Mouse (Mus musculus) stomach, embryonic 15.5 days (tissue): ENCODE measurements around the gene Stard10. TPM values are rescaled to one million over a fixed set of nuclear protein-coding genes. Genes with fewer than 3 reads are reported as not detected.
A peak's percentile ranks its signal among the peaks of the same experiment; 100 is the strongest.

Experiments used
- ATAC-seq: fragments of 200-750 bp; cut with Nextera tagmentation; 2 replicates; pipeline ENCODE4 v1.8.0; 2017; ENCODE audit warnings: low read depth, moderate number of reproducible peaks, moderate TSS enrichment; ENCODE audit not compliant: insufficient read depth, low FRiP score
- H3K27ac ChIP-seq: fragments of 300-500 bp; sonication (generic); 2 replicates; pipeline ENCODE4 v1.5.1; 2015; ENCODE audit warnings: mild to moderate bottlenecking, inconsistent platforms
- H3K27me3 ChIP-seq: fragments of 300-500 bp; sonication (generic); replicated peaks from 2 replicates; pipeline ENCODE4 v1.6.1; 2015; ENCODE audit warnings: inconsistent platforms
- H3K36me3 ChIP-seq: fragments of 300-500 bp; sonication (generic); 2 replicates; pipeline ENCODE4 v1.6.1; 2015; ENCODE audit warnings: inconsistent platforms
- H3K4me1 ChIP-seq: fragments of 300-500 bp; sonication (generic); 2 replicates; pipeline ENCODE4 v1.6.1; 2015; ENCODE audit warnings: inconsistent platforms
- H3K4me2 ChIP-seq: fragments of 300-500 bp; sonication (generic); 2 replicates; pipeline ENCODE4 v1.6.1; 2015; ENCODE audit warnings: mild to moderate bottlenecking, inconsistent platforms
- H3K4me3 ChIP-seq: fragments of 300-500 bp; sonication (generic); replicated peaks from 2 replicates; pipeline ENCODE4 v1.5.1; 2015; ENCODE audit warnings: inconsistent platforms
- H3K9ac ChIP-seq: fragments of 300-500 bp; sonication (generic); 2 replicates; pipeline ENCODE4 v1.6.1; 2015; ENCODE audit warnings: inconsistent platforms
- H3K9me3 ChIP-seq: fragments of 300-500 bp; sonication (generic); 2 replicates; pipeline ENCODE4 v1.6.1; 2016; ENCODE audit warnings: inconsistent platforms
- WGBS: fragments of 180-500 bp; shearing (Covaris S2); methylation state at CpG from one replicate; pipeline ENCODE4 v1.1.7; 2015; 5-methylcytosine and 5-hydroxymethylcytosine counted together
- polyA plus RNA-seq: library from polyadenylated mRNA; unstranded; fragments of >200 nt; fragmentation: Nextera tagmentation; extraction: Ambion mirVana; gene quantifications from 2 replicates; pipeline ENCODE4 v1.2.1, GENCODE M21; 2015

Gene Stard10
- polyA plus RNA-seq, 1 experiment from 2014 or later = 112 TPM

DNA sequence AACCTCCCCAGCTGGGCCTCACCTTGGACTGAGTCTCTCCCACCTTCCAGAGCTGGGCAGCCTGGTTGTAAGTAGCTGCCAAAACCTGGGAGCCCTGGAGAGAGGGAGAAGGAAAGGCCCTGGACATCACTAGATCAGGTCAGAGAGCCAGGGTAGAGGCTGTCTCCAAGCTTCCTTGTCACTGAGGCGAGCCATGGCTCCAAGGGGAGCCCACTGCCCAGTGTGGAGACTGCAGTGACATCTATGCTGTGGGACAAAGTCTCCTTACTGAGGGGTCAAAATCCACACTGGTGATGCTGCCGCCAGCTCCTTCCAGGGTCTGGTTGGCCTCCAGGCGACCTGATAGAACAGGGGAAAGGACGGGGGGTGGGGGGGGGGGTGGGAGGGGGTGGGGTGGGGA lies 24.8 kb upstream of the Stard10 start:
- Histone ChIP-seq H3K4me3 (no peak overlapping the region), H3K36me3 (no peaks in the 10 kb centered on the region)
- ATAC-seq = no peak

DNA sequence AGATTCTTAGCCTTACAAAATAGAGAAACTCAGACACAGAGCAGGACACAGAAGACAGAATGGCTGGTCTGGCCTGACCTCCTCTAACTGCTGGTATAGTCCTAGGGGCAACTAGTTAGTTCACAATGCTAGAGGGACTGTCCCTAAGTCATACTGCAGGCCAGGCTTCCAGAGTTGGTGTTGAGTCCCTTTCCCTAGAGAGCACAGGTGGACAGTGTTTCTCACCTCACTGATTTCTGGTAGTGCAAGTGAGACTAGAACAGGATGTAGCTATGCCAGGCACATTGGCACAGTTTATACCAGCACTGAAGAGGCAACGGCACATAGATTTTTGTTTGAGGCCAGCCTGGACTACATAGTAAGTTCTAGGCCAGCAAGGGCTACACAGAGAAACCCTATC lies 24.2 kb upstream of the Stard10 start:
- WGBS = 90% methylated on average over 1 of the region's 1 CpGs
- H3K4me1 ChIP-seq = peaks cover 9% of the 10 kb centered on the region; the same call in 1 of the 2 replicates

More for the DNA sequence above, 24.8 kb upstream of the Stard10 start:
- 68% methylated on average over 4 of the region's 4 CpGs for WGBS
- Histone ChIP-seq H3K27me3 (no peaks in the 10 kb centered on the region), H3K9ac (no peak overlapping the region), H3K9me3 (no peaks in the 10 kb centered on the region), H3K27ac (no peak overlapping the region), H3K4me1 (peaks cover 9% of the 10 kb centered on the region; the same call in 1 of the 2 replicates), H3K4me2 (no peak overlapping the region)

DNA sequence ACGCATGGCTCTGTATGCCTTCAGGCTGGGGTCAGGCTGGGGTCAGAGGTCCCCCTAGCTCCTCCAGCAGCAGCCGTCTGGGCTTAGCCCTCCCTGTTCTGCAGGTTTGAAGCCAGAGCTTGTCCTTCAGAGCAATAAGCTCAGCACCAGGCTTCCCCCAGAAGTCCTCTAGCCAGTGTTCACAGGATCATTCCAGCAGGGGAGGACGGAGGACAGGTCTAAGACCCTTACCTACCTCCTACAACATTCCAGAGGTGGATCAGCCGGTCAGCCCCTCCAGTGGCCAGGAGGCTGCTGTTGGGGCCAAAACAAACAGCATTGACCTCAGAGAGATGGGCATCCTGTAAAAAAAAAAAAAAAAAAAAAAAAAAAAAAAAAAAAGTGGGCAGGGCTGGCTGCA lies 23.7 kb upstream of the Stard10 start:
- H3K4me1 ChIP-seq = peaks cover 9% of the 10 kb centered on the region; the same call in 1 of the 2 replicates
- no peaks in the 10 kb centered on the region for H3K27me3 ChIP-seq
- H3K4me3 ChIP-seq = no peak overlapping the region
- H3K27ac ChIP-seq = no peak overlapping the region
- H3K36me3 ChIP-seq = no peaks in the 10 kb centered on the region; the same call in 1 of the 2 replicates
- no peak for ATAC-seq
- H3K4me2 ChIP-seq = no peak overlapping the region
- WGBS = 58% methylated on average over 4 of the region's 4 CpGs
- H3K9ac ChIP-seq = no peak overlapping the region
- H3K9me3 ChIP-seq = no peaks in the 10 kb centered on the region

More for the DNA sequence above, 24.2 kb upstream of the Stard10 start:
- ATAC-seq = no peak
- H3K4me3 ChIP-seq = no peak overlapping the region
- no peaks in the 10 kb centered on the region for H3K27me3 ChIP-seq
- H3K9me3 ChIP-seq = no peaks in the 10 kb centered on the region
- no peak overlapping the region for H3K4me2 ChIP-seq
- H3K36me3 ChIP-seq = no peaks in the 10 kb centered on the region; the same call in 1 of the 2 replicates
- no peak overlapping the region for H3K9ac ChIP-seq
- H3K27ac ChIP-seq = no peak overlapping the region

DNA sequence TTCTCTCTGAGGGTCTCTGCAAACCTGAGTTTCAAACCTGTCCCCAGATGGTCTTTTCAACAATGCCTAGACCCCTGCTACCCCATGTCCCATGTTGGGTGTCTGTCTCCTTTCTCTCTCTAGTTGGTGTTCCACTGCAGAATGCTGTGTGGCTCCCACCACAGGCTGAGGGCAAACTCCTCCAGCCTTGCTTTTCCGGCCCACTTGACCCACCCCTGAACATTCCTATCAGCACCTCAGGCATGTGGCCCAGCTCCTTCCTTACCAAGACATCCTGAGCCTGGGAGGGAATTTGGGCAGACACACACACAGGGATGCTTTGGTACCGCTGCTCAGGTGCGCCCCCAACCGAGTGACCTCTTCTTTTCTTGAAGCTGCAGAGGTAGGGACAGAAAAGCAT lies 23.3 kb upstream of the Stard10 start:
- no peak overlapping the region for H3K9ac ChIP-seq
- H3K9me3 ChIP-seq = no peaks in the 10 kb centered on the region
- 56% methylated on average over 4 of the region's 4 CpGs for WGBS
- H3K36me3 ChIP-seq = no peaks in the 10 kb centered on the region; the same call in 1 of the 2 replicates
- ATAC-seq = no peak
- H3K4me3 ChIP-seq = no peak overlapping the region
- H3K4me2 ChIP-seq = no peak overlapping the region
- peaks cover 9% of the 10 kb centered on the region; the same call in 1 of the 2 replicates for H3K4me1 ChIP-seq
- no peak overlapping the region for H3K27ac ChIP-seq
- no peaks in the 10 kb centered on the region for H3K27me3 ChIP-seq

DNA sequence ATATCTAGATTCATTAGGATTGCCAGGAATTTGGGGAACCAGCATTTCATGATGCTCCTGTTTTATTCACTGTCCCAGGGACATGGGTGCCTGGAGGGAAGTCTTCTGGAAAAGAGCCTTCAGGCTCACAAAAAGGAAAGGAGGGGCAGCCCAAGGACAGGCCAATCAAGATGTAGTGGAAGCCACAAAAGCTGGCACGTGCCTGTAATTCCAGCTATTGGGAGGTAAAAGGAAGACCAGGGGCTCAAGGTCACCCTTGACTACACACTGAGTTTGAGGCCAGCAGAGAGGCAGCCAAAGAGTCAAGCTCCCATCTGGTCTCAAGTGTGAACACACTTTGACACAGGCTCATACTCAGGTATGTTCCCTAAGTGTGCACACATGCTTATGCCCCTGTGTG lies 21.4 kb upstream of the Stard10 start:
- no peak overlapping the region for H3K9ac ChIP-seq
- no peaks in the 10 kb centered on the region for H3K27me3 ChIP-seq
- no peak for ATAC-seq
- H3K27ac ChIP-seq = no peak overlapping the region
- no peak overlapping the region for H3K4me2 ChIP-seq
- H3K36me3 ChIP-seq = no peaks in the 10 kb centered on the region; the same call in 1 of the 2 replicates
- H3K4me1 ChIP-seq = peaks cover 9% of the 10 kb centered on the region; the same call in 1 of the 2 replicates
- H3K4me3 ChIP-seq = no peak overlapping the region
- H3K9me3 ChIP-seq = no peaks in the 10 kb centered on the region
- 76% methylated on average over 1 of the region's 1 CpGs for WGBS

DNA sequence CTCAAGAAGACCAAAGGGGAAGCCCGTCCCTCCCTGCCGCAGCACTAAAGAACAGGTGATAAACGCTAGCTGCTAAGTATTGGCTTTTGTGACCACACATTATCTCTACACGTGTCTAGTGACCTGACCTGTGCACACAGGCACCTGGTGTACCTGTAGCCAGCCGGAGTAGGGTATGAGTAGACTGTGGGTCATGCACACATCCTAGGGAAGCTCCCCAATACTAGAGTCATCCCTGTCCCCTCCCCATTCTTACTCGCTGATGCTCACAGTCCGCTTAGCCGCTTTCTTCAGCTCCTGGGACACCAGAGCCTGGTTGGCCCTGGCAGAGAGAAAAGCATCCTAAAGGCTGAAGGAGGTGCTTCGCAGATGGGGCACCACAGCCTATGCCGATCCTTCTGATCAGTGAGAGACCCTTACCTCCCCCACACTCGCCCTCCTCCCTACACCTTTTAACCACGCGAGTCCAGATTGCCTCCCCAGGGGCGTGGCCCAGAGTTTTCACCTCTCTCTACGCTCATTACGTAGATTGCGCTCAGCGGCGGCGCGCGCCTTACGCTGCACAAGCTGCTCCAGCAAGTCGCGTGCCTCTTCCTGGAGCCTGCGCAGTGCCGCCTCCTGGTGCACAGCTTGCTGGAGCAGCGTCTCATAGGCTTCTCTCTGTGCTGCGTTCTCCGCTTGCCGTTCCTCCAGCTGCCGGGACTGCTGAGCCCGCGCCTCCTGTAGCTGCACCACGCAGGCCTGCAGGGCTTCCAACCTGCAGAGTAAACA lies 20.4 kb upstream of the Stard10 start:
- no peaks in the 10 kb centered on the region for H3K9me3 ChIP-seq
- peak; percentile 87 for ATAC-seq
- no peaks in the 10 kb centered on the region for H3K27me3 ChIP-seq
- peaks cover 9% of the 10 kb centered on the region; the same call in 1 of the 2 replicates for H3K4me1 ChIP-seq
- 11% methylated on average over 35 of the region's 35 CpGs for WGBS
- no peaks in the 10 kb centered on the region; the same call in 1 of the 2 replicates for H3K36me3 ChIP-seq
- no peak overlapping the region for H3K9ac ChIP-seq
- peak overlapping the region; percentile 62 for H3K4me2 ChIP-seq
- peak overlapping the region; percentile 30 for H3K4me3 ChIP-seq
- no peak overlapping the region for H3K27ac ChIP-seq

DNA sequence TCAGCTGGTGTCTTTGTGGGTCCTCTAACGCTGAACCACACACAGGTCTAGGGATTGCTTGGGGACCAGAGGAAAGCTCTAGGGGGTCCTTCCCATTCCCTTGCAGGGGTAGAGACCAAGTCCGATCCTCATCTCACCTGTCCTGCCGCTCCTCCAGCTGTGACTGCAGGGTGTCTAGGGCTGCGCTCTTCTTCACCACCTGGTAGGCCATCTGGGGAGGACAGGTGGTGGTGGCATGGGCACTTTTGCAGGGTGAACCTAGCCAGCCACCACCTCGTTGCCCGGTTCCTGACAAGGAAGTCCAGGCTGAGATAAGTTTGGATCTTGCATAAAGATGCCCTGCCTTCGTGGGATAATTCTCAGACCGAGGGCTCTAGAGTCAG lies 19.9 kb upstream of the Stard10 start:
- WGBS = 32% methylated on average over 8 of the region's 8 CpGs
- peak overlapping the region; percentile 62 for H3K4me2 ChIP-seq
- H3K27ac ChIP-seq = no peak overlapping the region
- no peaks in the 10 kb centered on the region; the same call in 1 of the 2 replicates for H3K36me3 ChIP-seq
- no peak for ATAC-seq
- H3K4me1 ChIP-seq = peaks cover 9% of the 10 kb centered on the region; the same call in 1 of the 2 replicates
- H3K27me3 ChIP-seq = no peaks in the 10 kb centered on the region
- no peaks in the 10 kb centered on the region for H3K9me3 ChIP-seq
- peak overlapping the region; percentile 30 for H3K4me3 ChIP-seq
- H3K9ac ChIP-seq = no peak overlapping the region

DNA sequence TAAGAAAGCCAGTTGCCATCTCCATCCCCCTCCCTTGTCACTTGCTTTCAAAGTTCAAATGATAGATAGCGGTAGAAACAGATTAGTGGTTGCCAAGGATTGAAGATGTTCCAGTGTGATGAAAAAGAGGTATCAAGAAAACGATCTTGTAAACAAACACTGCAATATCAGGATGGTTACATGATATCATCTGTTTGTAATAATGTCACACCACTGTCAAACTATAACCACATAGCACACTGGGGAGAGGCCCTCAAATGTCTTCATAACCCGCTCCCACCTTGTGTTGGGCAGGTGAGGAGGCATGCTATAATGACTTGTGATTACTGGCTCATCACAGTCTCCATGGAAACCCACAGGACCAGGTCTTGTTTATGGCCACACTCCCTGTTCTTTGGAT lies 18.5 kb upstream of the Stard10 start:
- no peak for ATAC-seq
- Histone ChIP-seq H3K27me3 (no peaks in the 10 kb centered on the region), H3K36me3 (no peaks in the 10 kb centered on the region; the same call in 1 of the 2 replicates), H3K9me3 (no peaks in the 10 kb centered on the region), H3K9ac (no peak overlapping the region), H3K27ac (no peak overlapping the region), H3K4me3 (no peak overlapping the region), H3K4me1 (peaks cover 16% of the 10 kb centered on the region; the same call in 1 of the 2 replicates), H3K4me2 (no peak overlapping the region)
- 85% methylated on average over 3 of the region's 3 CpGs for WGBS

DNA sequence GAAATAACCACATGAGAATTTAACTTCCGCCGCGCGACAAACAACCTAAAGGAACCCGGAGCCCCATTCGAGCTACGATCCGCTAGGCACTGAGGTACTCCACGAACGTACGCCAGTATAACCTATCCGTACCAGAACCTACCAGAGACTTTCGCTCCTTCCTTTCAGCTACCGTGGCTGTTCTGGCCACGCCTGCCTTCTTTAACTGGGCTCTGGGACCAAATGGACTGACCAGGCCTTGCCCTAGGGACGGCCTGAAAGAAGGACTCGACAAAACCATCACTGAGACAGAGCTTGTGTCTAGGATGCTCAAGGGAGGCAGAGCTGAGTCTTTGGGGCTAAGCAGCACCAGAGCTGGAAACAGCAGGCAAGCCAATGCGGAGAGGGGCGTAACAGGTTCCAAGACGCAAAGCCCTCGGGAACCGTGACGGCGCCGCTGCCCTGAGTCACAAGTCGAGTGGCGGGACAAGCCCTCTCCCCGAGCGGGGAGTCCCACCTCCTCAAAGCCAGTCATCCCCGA lies 15.5 kb upstream of the Stard10 start:
- H3K4me2 ChIP-seq = peak overlapping the region; percentile 90
- whole genome bisulfite sequencing = 1% methylated on average over 30 of the region's 30 CpGs
- H3K4me3 ChIP-seq = peak overlapping the region; percentile 78
- H3K27ac ChIP-seq = peak overlapping the region; percentile 52
- ATAC-seq = peak; percentile 15
- H3K9ac ChIP-seq = peak overlapping the region; percentile 65
- H3K27me3 ChIP-seq = no peaks in the 10 kb centered on the region
- H3K36me3 ChIP-seq = no peaks in the 10 kb centered on the region; the same call in 1 of the 2 replicates
- no peaks in the 10 kb centered on the region for H3K9me3 ChIP-seq
- peaks cover 12% of the 10 kb centered on the region; the same call in 1 of the 2 replicates for H3K4me1 ChIP-seq

DNA sequence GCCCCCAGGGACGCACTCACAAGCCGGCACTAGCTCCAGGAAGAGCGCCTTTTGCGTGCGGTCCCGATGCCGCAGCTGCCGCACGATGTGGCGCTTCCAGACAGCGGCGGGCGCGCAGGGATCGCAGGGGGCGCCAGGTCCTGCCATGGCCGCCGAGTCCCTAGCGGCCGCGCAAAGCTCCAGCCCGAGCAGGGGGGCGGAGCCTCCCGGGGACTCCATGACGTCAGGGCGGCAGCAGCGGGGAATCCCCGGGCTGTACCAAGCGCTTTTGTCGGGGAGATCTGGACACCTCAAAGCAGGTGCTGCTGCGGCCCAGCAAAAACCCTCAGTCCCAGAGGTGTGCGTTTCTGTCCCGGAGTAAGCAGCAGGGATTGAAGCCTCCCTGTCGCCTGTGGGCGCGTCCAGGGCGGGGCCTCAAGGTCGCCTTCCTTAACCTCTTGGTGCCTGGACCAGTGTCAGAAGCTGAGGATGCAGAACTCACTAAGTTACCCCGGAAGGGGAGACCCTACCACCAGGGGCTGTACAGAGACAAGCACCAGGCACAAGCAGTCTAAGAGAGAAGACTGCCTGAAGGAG lies 14.9 kb upstream of the Stard10 start, which contains the start of gene Atg16l2:
TSS of gene Atg16l2 (minus strand) at position 371 of the 576 bp plus-strand sequence.
- under 1% methylated on average over 39 of the region's 39 CpGs for WGBS
- Histone ChIP-seq H3K27me3 (no peaks in the 10 kb centered on the region), H3K4me2 (peak within 1 kb of the TSS; percentile 90), H3K4me1 (peaks cover 8% of the 10 kb centered on the region; the same call in 1 of the 2 replicates), H3K36me3 (no peaks in the 10 kb centered on the region; the same call in 1 of the 2 replicates), H3K4me3 (peak within 1 kb of the TSS; percentile 78), H3K27ac (peak within 1 kb of the TSS; percentile 52), H3K9me3 (no peaks in the 10 kb centered on the region), H3K9ac (peak within 1 kb of the TSS; percentile 65)
- ATAC-seq = peak; percentile 95

DNA sequence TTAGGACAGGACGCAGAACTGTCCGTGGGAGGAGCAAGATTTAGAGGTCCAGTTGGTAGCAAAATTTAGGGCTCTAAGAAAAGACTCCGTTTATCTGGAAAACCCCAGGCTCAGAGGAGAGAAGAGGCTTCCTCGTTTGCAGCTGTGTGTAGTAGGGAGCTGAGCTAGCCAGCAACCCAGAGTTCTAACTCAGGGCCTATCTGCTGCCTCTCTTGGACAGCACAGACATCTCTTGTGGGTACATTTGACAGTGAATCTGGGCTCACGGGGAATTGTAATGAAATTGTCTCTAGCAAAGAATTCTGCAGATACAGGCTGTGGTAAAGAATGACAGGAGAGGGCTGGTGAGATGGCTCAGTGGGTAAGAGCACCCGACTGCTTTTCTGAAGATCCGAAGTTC lies 14.2 kb upstream of the Stard10 start:
- H3K27me3 ChIP-seq = no peaks in the 10 kb centered on the region
- no peak for ATAC-seq
- H3K4me2 ChIP-seq = peak overlapping the region; percentile 90
- H3K27ac ChIP-seq = 0 out of 2 replicates have a peak overlapping the region, but pooled peaks have one; percentile 52
- H3K9ac ChIP-seq = no peak overlapping the region
- H3K4me3 ChIP-seq = peak overlapping the region; percentile 78; the same call in 1 of the 2 replicates
- no peaks in the 10 kb centered on the region for H3K9me3 ChIP-seq
- H3K4me1 ChIP-seq = peaks cover 7% of the 10 kb centered on the region; the same call in 1 of the 2 replicates
- H3K36me3 ChIP-seq = no peaks in the 10 kb centered on the region; the same call in 1 of the 2 replicates
- 37% methylated on average over 7 of the region's 7 CpGs for WGBS
